Mouse (Mus musculus): Measurements from ENCODE around the gene Car5a.

GRCm38 (mm10) chr8:121908378-121909147 is 36.1 kb downstream of the Car5a start:
- TF ChIP-seq CTCF (IDR thresholded peaks at IDR 0.05) = no peak
- no peak for TF ChIP-seq POLR2A (IDR thresholded peaks at IDR 0.05; ENCODE audit: insufficient read depth, low read depth, low read length)

Measured in heart, adult 2 months (tissue).